In the genomic region with DNA sequence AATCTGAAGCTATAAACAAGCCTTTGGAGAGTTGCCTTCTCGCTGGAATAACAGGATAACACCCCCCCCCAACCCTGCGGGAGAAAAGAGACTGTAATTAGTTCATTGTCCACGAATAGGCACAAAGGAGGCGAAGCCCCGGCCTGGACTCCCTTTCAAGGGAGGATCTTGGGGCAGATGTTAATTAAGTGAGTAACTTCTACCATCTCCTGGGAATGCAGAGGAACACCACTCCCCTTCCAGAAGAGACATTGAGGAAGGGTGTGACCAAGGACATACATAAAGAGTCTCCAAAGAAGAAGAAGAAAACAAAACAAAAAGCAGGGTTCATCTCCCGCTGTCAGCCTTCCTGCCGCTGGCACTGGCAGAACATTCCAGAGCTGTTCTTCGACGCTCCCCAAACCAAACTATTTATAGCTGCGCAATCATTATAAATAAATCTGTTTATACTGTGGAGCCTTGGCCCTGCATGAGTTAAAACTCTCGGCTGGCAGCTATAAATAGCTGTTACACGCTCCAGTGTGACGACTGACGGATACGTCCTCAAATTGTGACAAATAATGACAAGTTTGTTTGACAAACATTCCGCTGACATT, we compare ENCODE assay signal across 8 mouse cellular contexts.
DNase-seq lines count a peak whose midpoint lies in the region; ATAC-seq and TF ChIP-seq lines count a peak whose summit lies in the region.

No protein-coding gene starts in this region.

- H3K4me1 ChIP-seq in forebrain, postnatal 0 days (ENCODE audit: insufficient read depth): peaks cover 24% of the 10 kb centered on the region
- H3K4me1 ChIP-seq in hindbrain, embryonic 13.5 days (replicated peaks): peaks cover 54% of the 10 kb centered on the region
- H3K4me1 ChIP-seq in lung, embryonic 16.5 days (replicated peaks; ENCODE audit: control insufficient read depth, insufficient read depth, low read length): peaks cover 5% of the 10 kb centered on the region
- H3K4me1 ChIP-seq in thymus, adult 2 months (replicated peaks; ENCODE audit: control insufficient read depth, insufficient read depth, low read length): no peaks in the 10 kb centered on the region

- no peak for TF ChIP-seq CTCF in forebrain, postnatal 0 days (IDR thresholded peaks at IDR 0.05; ENCODE audit: low read depth)
- no peak for TF ChIP-seq CTCF in thymus, adult 2 months (IDR thresholded peaks at IDR 0.05; ENCODE audit: borderline replicate concordance, control insufficient read depth, extremely low read depth, insufficient read depth, low read length, poor library complexity)

- H3K9me3 ChIP-seq in forebrain, postnatal 0 days (ENCODE audit: low read length): no peaks in the 10 kb centered on the region
- 0 out of 2 replicates have a peak, but pooled peaks cover 4% of the 10 kb centered on the region for H3K9me3 ChIP-seq in hindbrain, embryonic 13.5 days
- peaks cover 7% of the 10 kb centered on the region; the same call in 1 of the 2 replicates for H3K9me3 ChIP-seq in lung, embryonic 16.5 days (ENCODE audit: control insufficient read depth, low read length)

- WGBS in forebrain, postnatal 0 days: 5% methylated on average over 16 of the region's 16 CpGs
- WGBS in hindbrain, embryonic 13.5 days: 11% methylated on average over 16 of the region's 16 CpGs
- 15% methylated on average over 16 of the region's 16 CpGs for WGBS in lung, embryonic 16.5 days
- 87% methylated on average over 16 of the region's 16 CpGs for WGBS in thymus, adult 2 months

- peak; percentile 61 for ATAC-seq in forebrain, postnatal 0 days
- no peak for ATAC-seq in hindbrain, embryonic 13.5 days (ENCODE audit: low FRiP score)
- peak; percentile 88 for ATAC-seq in lung, embryonic 16.5 days (ENCODE audit: low read depth)
- no peak for ATAC-seq in megakaryocyte-erythroid progenitor cell, adult 5-6 weeks (replicated peaks; ENCODE audit: low FRiP score, low TSS enrichment, poor library complexity, severe bottlenecking)

- H3K27me3 ChIP-seq in forebrain, postnatal 0 days (ENCODE audit: insufficient read depth, low read length): no peaks in the 10 kb centered on the region; the same call in 1 of the 2 replicates
- peaks cover 10% of the 10 kb centered on the region; the same call in 1 of the 2 replicates for H3K27me3 ChIP-seq in hindbrain, embryonic 13.5 days
- no peaks in the 10 kb centered on the region for H3K27me3 ChIP-seq in lung, embryonic 16.5 days (ENCODE audit: control insufficient read depth, insufficient read depth, low read depth, low read length)
- H3K27me3 ChIP-seq in thymus, adult 2 months (ENCODE audit: control insufficient read depth, insufficient read depth, low read length): no peaks in the 10 kb centered on the region

- H3K4me3 ChIP-seq in forebrain, postnatal 0 days (ENCODE audit: low read depth, low read length): no peak overlapping the region
- no peak overlapping the region for H3K4me3 ChIP-seq in hindbrain, embryonic 13.5 days
- 0 out of 2 replicates have a peak overlapping the region, but pooled peaks have one; percentile 0 for H3K4me3 ChIP-seq in lung, embryonic 16.5 days (ENCODE audit: low read length)
- no peak overlapping the region for H3K4me3 ChIP-seq in thymus, adult 2 months (ENCODE audit: control insufficient read depth, insufficient read depth, low read length)

- peak overlapping the region; percentile 32 for H3K4me2 ChIP-seq in forebrain, postnatal 0 days (ENCODE audit: low read depth)
- peak overlapping the region; percentile 31 for H3K4me2 ChIP-seq in hindbrain, embryonic 13.5 days
- H3K4me2 ChIP-seq in lung, embryonic 16.5 days (ENCODE audit: low read depth, low read length): peak overlapping the region; percentile 28

- H3K27ac ChIP-seq in forebrain, postnatal 0 days (ENCODE audit: low read depth, low read length): no peak overlapping the region
- H3K27ac ChIP-seq in hindbrain, embryonic 13.5 days: 0 out of 2 replicates have a peak overlapping the region, but pooled peaks have one; percentile 8
- peak overlapping the region; percentile 54 for H3K27ac ChIP-seq in lung, embryonic 16.5 days (ENCODE audit: low read length)
- no peak overlapping the region for H3K27ac ChIP-seq in thymus, adult 2 months (ENCODE audit: control insufficient read depth, insufficient read depth, low read length)

- H3K9ac ChIP-seq in forebrain, postnatal 0 days: no peak overlapping the region
- no peak overlapping the region for H3K9ac ChIP-seq in hindbrain, embryonic 13.5 days
- H3K9ac ChIP-seq in lung, embryonic 16.5 days (ENCODE audit: low read length): peak overlapping the region; percentile 24; the same call in 1 of the 2 replicates

- DNase-seq in embryo, embryonic 10 days (ENCODE audit: low spot score): peak; percentile 25
- DNase-seq in embryo, embryonic 11 days: no peak
- DNase-seq in forebrain, postnatal 0 days: peak; percentile 55
- DNase-seq in thymus, adult 2 months: no peak
- no peak for DNase-seq in spleen, postnatal 4 days (ENCODE audit: low spot score in 2 of 2)

- no peaks in the 10 kb centered on the region for H3K36me3 ChIP-seq in forebrain, postnatal 0 days (ENCODE audit: insufficient read depth)
- H3K36me3 ChIP-seq in hindbrain, embryonic 13.5 days: no peaks in the 10 kb centered on the region
- no peaks in the 10 kb centered on the region for H3K36me3 ChIP-seq in lung, embryonic 16.5 days (ENCODE audit: control insufficient read depth, insufficient read depth, low read length)
- H3K36me3 ChIP-seq in thymus, adult 2 months (ENCODE audit: control insufficient read depth, insufficient read depth, low read length): no peaks in the 10 kb centered on the region

- no peak for TF ChIP-seq POLR2A in thymus, adult 2 months (IDR thresholded peaks at IDR 0.05; ENCODE audit: control insufficient read depth, extremely low read depth, insufficient read depth, low read length, poor library complexity)

Comparison
In these comparisons a context has a peak if more than half of its experiments do, and no peak if none do; other contexts are left out.
1. DNase-seq: peak in embryo, embryonic 10 days (single experiment) and forebrain, postnatal 0 days (single experiment); none in embryo, embryonic 11 days (single experiment), thymus, adult 2 months (single experiment) and spleen, postnatal 4 days (0 of 2).
2. ATAC-seq: peak in forebrain, postnatal 0 days (single experiment) and lung, embryonic 16.5 days (single experiment); none in hindbrain, embryonic 13.5 days (single experiment) and megakaryocyte-erythroid progenitor cell, adult 5-6 weeks (single experiment).
3. H3K27ac ChIP-seq: peak in hindbrain, embryonic 13.5 days (single experiment) and lung, embryonic 16.5 days (single experiment); none in forebrain, postnatal 0 days (single experiment) and thymus, adult 2 months (single experiment).
4. Peak in every context shown above with its lines, with median percentiles within 50 percentile points of each other: H3K4me2 ChIP-seq.